Mouse (Mus musculus) duodenum, adult 2 months (tissue): ENCODE data around the gene Ngly1. TPM values are rescaled to one million over a fixed set of nuclear protein-coding genes. Genes with fewer than 3 reads are reported as not detected.

ENCODE experiments used
- polyA plus RNA-seq: library from polyadenylated mRNA; depleted of rRNA; stranded (reverse); fragments of >200 nt; gene quantifications from 2 replicates; pipeline ENCODE4 v1.2.3, GENCODE M21; 2012; ENCODE audit warnings: low replicate concordance; rRNA removed

The Ngly1 gene
- 21.6 and 29.3 TPM in 2 replicates for polyA plus RNA-seq

GRCm38 (mm10) chr14:16249171-16249874 is at the start of gene Ngly1, which contains the start of gene Oxsm:
Gene Ngly1, plus strand, starts transcription at chr14:16249280.
Gene Oxsm, minus strand, starts transcription at chr14:16249808.

Other genes with a start within 250 kb of the Ngly1 start
- 2.8 and 5.0 TPM in 2 replicates for gene Oxsm, start 528 bp downstream of the Ngly1 start, polyA plus RNA-seq
- gene Top2b, start 115.9 kb downstream of the Ngly1 start, polyA plus RNA-seq, result 1.3 and 1.4 TPM in 2 replicates